Mouse (Mus musculus) myocyte (in vitro differentiated cells): ENCODE results near the gene Robo2. TPM values are rescaled to one million over a fixed set of nuclear protein-coding genes. Genes with fewer than 3 reads are reported as not detected.

ENCODE experiments used
- H3K27me3 ChIP-seq: one replicate; pipeline ENCODE4 v1.6.1; 2011; ENCODE audit not compliant: control insufficient read depth, insufficient read depth, insufficient read length
- H3K36me3 ChIP-seq: one replicate; pipeline ENCODE4 v1.6.1; 2011; ENCODE audit not compliant: control insufficient read depth, insufficient read depth
- H3K4me2 ChIP-seq: one replicate; pipeline ENCODE4 v1.6.1; 2011; ENCODE audit warnings: low read depth, control low read depth
- H3K4me3 ChIP-seq: one replicate; pipeline ENCODE4 v1.5.1; 2011; ENCODE audit warnings: mild to moderate bottlenecking, control low read depth, moderate library complexity
- H3K79me2 ChIP-seq: one replicate; pipeline ENCODE4 v1.6.1; 2011; ENCODE audit not compliant: control insufficient read depth, insufficient read depth
- H3ac ChIP-seq: one replicate; pipeline ENCODE4 v1.6.1; 2011; ENCODE audit not compliant: control insufficient read depth, insufficient read length
- CEBPB ChIP-seq: IDR thresholded peaks from 2 replicates; pipeline ENCODE4 v1.6.1; 2011; ENCODE audit warnings: mild to moderate bottlenecking, moderate library complexity; ENCODE audit not compliant: poor library complexity, insufficient read depth, severe bottlenecking
- E2F4 ChIP-seq: IDR thresholded peaks from one replicate; pipeline ENCODE4 v1.6.1; 2011; ENCODE audit warnings: mild to moderate bottlenecking, control low read depth, moderate library complexity; ENCODE audit not compliant: insufficient read depth
- MAX ChIP-seq: IDR thresholded peaks from one replicate; pipeline ENCODE4 v1.6.1; 2011; ENCODE audit warnings: low read depth, mild to moderate bottlenecking, control low read depth
- MYOD1 ChIP-seq, 3 experiments: IDR thresholded peaks; one replicate each; pipeline ENCODE4 v1.6.1; 2011; ENCODE audit warnings: control low read depth in 2 of 3, low read depth in 2 of 3, mild to moderate bottlenecking in 2 of 3, moderate library complexity in 1 of 3; ENCODE audit not compliant: insufficient read length in 2 of 3, control insufficient read depth in 1 of 3
- MYOG ChIP-seq, 3 experiments: IDR thresholded peaks; one replicate each; pipeline ENCODE4 v1.6.1; 2011; ENCODE audit warnings: control low read depth in 2 of 3, low read depth in 2 of 3, mild to moderate bottlenecking in 2 of 3; ENCODE audit not compliant: insufficient read length in 2 of 3, control insufficient read depth in 1 of 3, insufficient read depth in 1 of 3
- POLR2A ChIP-seq: IDR thresholded peaks from one replicate; pipeline ENCODE4 v1.6.1; 2011; ENCODE audit warnings: low read depth, mild to moderate bottlenecking, control low read depth, moderate library complexity; ENCODE audit not compliant: insufficient read length
- POLR2AphosphoS2 ChIP-seq: IDR thresholded peaks from one replicate; pipeline ENCODE4 v1.6.1; 2011; ENCODE audit warnings: low read depth, control low read depth; ENCODE audit not compliant: insufficient read length
- REST ChIP-seq: IDR thresholded peaks from one replicate; pipeline ENCODE4 v1.6.1; 2011; ENCODE audit warnings: mild to moderate bottlenecking, control low read depth, moderate library complexity; ENCODE audit not compliant: insufficient read depth, insufficient read length
- SRF ChIP-seq: IDR thresholded peaks from one replicate; pipeline ENCODE4 v1.6.1; 2011; ENCODE audit warnings: low read depth; ENCODE audit not compliant: control insufficient read depth, insufficient read length
- TCF12 ChIP-seq: IDR thresholded peaks from one replicate; pipeline ENCODE4 v1.6.1; 2011; ENCODE audit warnings: mild to moderate bottlenecking, control low read depth; ENCODE audit not compliant: poor library complexity, insufficient read depth, severe bottlenecking
- TCF3 ChIP-seq: IDR thresholded peaks from one replicate; pipeline ENCODE4 v1.6.1; 2011; ENCODE audit warnings: low read depth, control low read depth; ENCODE audit not compliant: insufficient read length
- USF1 ChIP-seq: IDR thresholded peaks from one replicate; pipeline ENCODE4 v1.6.1; 2011; ENCODE audit warnings: low read depth, mild to moderate bottlenecking, control low read depth, moderate library complexity
- polyA plus RNA-seq: library from polyadenylated mRNA; unstranded; fragments of >200 nt; fragmentation: generic; extraction: Trizol; gene quantifications from one replicate; pipeline ENCODE4 v1.2.1, GENCODE M21; 2012; ENCODE audit warnings: missing spikeins

Gene Robo2
- polyA plus RNA-seq, 1 experiment: 19.6 TPM

- no peaks in the 10 kb centered on the region for H3K36me3 ChIP-seq
- no peak overlapping the region for H3ac ChIP-seq
- H3K4me3 ChIP-seq: no peak overlapping the region
- TF ChIP-seq POLR2A (no peak), SRF (no peak), POLR2AphosphoS2 (no peak), MAX (no peak), REST (no peak), CEBPB (no peak), TCF12 (no peak), USF1 (no peak), E2F4 (no peak), MYOD1 (IDR thresholded peaks at IDR 0.05; ENCODE audit: control insufficient read depth in 1 of 3, insufficient read length in 2 of 3, low read depth in 2 of 3) (no peak), TCF3 (no peak), MYOG (IDR thresholded peaks at IDR 0.05; ENCODE audit: control insufficient read depth in 1 of 3, insufficient read depth in 1 of 3, insufficient read length in 2 of 3, low read depth in 2 of 3) (no peak)
- no peaks in the 10 kb centered on the region for H3K27me3 ChIP-seq
- no peak overlapping the region for H3K4me2 ChIP-seq
- H3K79me2 ChIP-seq: no peaks in the 10 kb centered on the region
Measured at GRCm38 (mm10) chr16:74061951-74062350, 349.7 kb downstream of the Robo2 start.

- no peak overlapping the region for H3ac ChIP-seq
- H3K4me3 ChIP-seq: no peak overlapping the region
- H3K36me3 ChIP-seq: no peaks in the 10 kb centered on the region
- H3K27me3 ChIP-seq: no peaks in the 10 kb centered on the region
- H3K4me2 ChIP-seq: no peak overlapping the region
- no peaks in the 10 kb centered on the region for H3K79me2 ChIP-seq
- TF ChIP-seq SRF: no peak
- no peak for TF ChIP-seq REST
- no peak for TF ChIP-seq POLR2AphosphoS2
- no peak for TF ChIP-seq USF1
- TF ChIP-seq MAX: no peak
- no peak for TF ChIP-seq TCF12
Measured at GRCm38 (mm10) chr16:74061479-74061878, 350.1 kb downstream of the Robo2 start.

- TF ChIP-seq MYOG (IDR thresholded peaks at IDR 0.05; ENCODE audit: control insufficient read depth in 1 of 3, insufficient read depth in 1 of 3, insufficient read length in 2 of 3, low read depth in 2 of 3): no peak
- H3K79me2 ChIP-seq: no peaks in the 10 kb centered on the region
- no peaks in the 10 kb centered on the region for H3K27me3 ChIP-seq
- no peak overlapping the region for H3K4me3 ChIP-seq
- no peak overlapping the region for H3ac ChIP-seq
- H3K4me2 ChIP-seq: no peak overlapping the region
- H3K36me3 ChIP-seq: no peaks in the 10 kb centered on the region
Measured at GRCm38 (mm10) chr16:74056886-74057285, 354.7 kb downstream of the Robo2 start.

GRCm38 (mm10) chr16:74056210-74056609 lies 355.4 kb downstream of the Robo2 start:
- no peak overlapping the region for H3ac ChIP-seq
- H3K27me3 ChIP-seq: no peaks in the 10 kb centered on the region
- H3K79me2 ChIP-seq: no peaks in the 10 kb centered on the region
- no peak overlapping the region for H3K4me3 ChIP-seq
- TF ChIP-seq MYOG (IDR thresholded peaks at IDR 0.05; ENCODE audit: control insufficient read depth in 1 of 3, insufficient read depth in 1 of 3, insufficient read length in 2 of 3, low read depth in 2 of 3): no peak
- TF ChIP-seq MAX: no peak
- TF ChIP-seq POLR2A: no peak
- no peak for TF ChIP-seq MYOD1 (IDR thresholded peaks at IDR 0.05; ENCODE audit: control insufficient read depth in 1 of 3, insufficient read length in 2 of 3, low read depth in 2 of 3)
- TF ChIP-seq CEBPB: no peak
- TF ChIP-seq POLR2AphosphoS2: no peak
- no peak for TF ChIP-seq TCF3
- no peak for TF ChIP-seq TCF12
- TF ChIP-seq USF1: no peak
- TF ChIP-seq E2F4: no peak
- no peak for TF ChIP-seq SRF
- TF ChIP-seq REST: no peak
- H3K4me2 ChIP-seq: no peak overlapping the region
- no peaks in the 10 kb centered on the region for H3K36me3 ChIP-seq

- Histone ChIP-seq H3ac (no peak overlapping the region), H3K36me3 (no peaks in the 10 kb centered on the region), H3K79me2 (no peaks in the 10 kb centered on the region), H3K4me2 (no peak overlapping the region), H3K4me3 (no peak overlapping the region), H3K27me3 (no peaks in the 10 kb centered on the region)
- no peak for TF ChIP-seq MAX
- TF ChIP-seq POLR2AphosphoS2: no peak
- TF ChIP-seq SRF: no peak
- TF ChIP-seq E2F4: no peak
- TF ChIP-seq MYOD1 (IDR thresholded peaks at IDR 0.05; ENCODE audit: control insufficient read depth in 1 of 3, insufficient read length in 2 of 3, low read depth in 2 of 3): no peak
Measured at GRCm38 (mm10) chr16:74055061-74055751, 356.4 kb downstream of the Robo2 start.
